Mouse (Mus musculus) CD4-positive, CD25-positive, alpha-beta regulatory T cell, adult 4 months (primary cell): Measurements from ENCODE around the gene 1700123K08Rik. TPM values are rescaled to one million over a fixed set of nuclear protein-coding genes. Genes with fewer than 3 reads are reported as not detected.
"Not testable (repeated sequence)": the region's sequence is repeated elsewhere in the genome, so short reads cannot be mapped to it uniquely, and the experiment has no call there.

ENCODE experiments used
- ATAC-seq: one replicate; pipeline ENCODE4 v1.8.0; 2017
- polyA plus RNA-seq, 2 experiments: library from polyadenylated mRNA; unstranded; fragments of 100-300 nt; shearing (Covaris generic); gene quantifications; one replicate each; pipeline ENCODE4 v1.2.1; 2017

The 1700123K08Rik gene
- not detected for polyA plus RNA-seq

GRCm38 (mm10) chr5:138564612-138565011 is at the start of gene 1700123K08Rik:
Gene 1700123K08Rik, minus strand, starts transcription at chr5:138564712.
- not testable (repeated sequence) for ATAC-seq

GRCm38 (mm10) chr5:138587396-138587795 is 22.9 kb upstream of the 1700123K08Rik start:
- no peak for ATAC-seq

- ATAC-seq: no peak
Measured at GRCm38 (mm10) chr5:138571623-138572022, 7.1 kb upstream of the 1700123K08Rik start.

DNA sequence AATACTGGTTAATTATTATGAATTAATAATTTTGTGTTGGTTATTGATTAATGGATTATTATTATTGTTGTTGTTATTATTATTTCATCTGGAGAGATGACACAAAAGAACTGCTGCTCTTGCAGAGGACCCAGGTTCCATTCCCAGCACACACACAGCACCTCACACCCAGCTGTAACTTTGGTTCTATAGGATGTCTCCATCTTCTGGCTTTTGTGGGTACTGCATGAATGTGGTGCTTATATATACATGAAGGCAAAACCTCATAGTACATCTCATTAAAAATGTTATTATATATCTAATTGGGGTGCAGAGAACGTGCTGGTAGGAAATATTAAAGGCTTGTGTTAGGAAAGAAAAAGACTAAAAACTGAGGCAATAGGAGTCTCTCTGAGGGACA is 11.8 kb downstream of the 1700123K08Rik start:
- ATAC-seq: no peak

DNA sequence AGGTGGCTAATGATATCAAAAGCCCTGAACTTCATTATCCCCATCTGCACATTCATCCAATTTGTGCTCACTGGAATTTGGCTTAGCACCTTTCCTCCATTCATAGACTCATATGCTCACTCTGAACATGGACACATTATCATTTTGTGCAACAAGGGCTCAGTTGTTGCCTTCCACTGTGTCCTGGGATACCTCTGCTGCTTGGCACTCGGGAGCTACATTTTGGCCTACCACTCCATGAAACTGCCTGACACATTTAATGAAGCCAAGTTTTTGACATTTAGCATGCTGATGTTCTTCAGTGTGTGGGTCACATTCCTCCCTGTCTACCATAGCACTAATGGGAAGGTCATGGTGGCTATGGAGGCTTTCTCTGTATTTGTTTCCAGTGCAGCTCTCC is 32.0 kb downstream of the 1700123K08Rik start:
- ATAC-seq: no peak

Other genes with a start within 250 kb of the 1700123K08Rik start
- gene Pvrig, start 222.8 kb downstream of the 1700123K08Rik start, polyA plus RNA-seq: 10 to 100 TPM; 12.0 to 12.9 TPM
- 10 to 100 TPM; 17.5 to 19.9 TPM for gene Zfp157, start 123.2 kb downstream of the 1700123K08Rik start, polyA plus RNA-seq
- 10 to 100 TPM; 45.0 to 47.6 TPM for gene Zfp68, start 55.0 kb upstream of the 1700123K08Rik start, polyA plus RNA-seq
- 10 to 100 TPM in 1 of 2 experiments, 1 to 10 TPM in 1; 6.6 to 11.8 TPM for gene A430033K04Rik, start 58.1 kb upstream of the 1700123K08Rik start, polyA plus RNA-seq
- gene Fam20c, start 189.8 kb upstream of the 1700123K08Rik start, polyA plus RNA-seq: not detected